Mouse (Mus musculus) MEL (cell line): ENCODE data around the gene Dpf3.

ENCODE experiments used
- BHLHE40 ChIP-seq: IDR thresholded peaks from 2 replicates; pipeline ENCODE4 v1.6.1; 2012; ENCODE audit warnings: low read depth, mild to moderate bottlenecking, inconsistent platforms, low read length, improper control_type of control experiment, borderline replicate concordance
- CTCF ChIP-seq, 3 experiments: IDR thresholded peaks in 2 of 3; conservative IDR thresholded peaks in 1 of 3; 2 replicates each; pipeline ENCODE4 v1.5.1; 2011 to 2012; ENCODE audit warnings: low read length in 3 of 3, low read depth in 2 of 3, mild to moderate bottlenecking in 2 of 3, improper control_type of control experiment in 1 of 3, inconsistent platforms in 1 of 3, mixed read lengths in 1 of 3, moderate library complexity in 1 of 3; ENCODE audit not compliant: control insufficient read depth in 1 of 3, insufficient read depth in 1 of 3, poor library complexity in 1 of 3, severe bottlenecking in 1 of 3
- EP300 ChIP-seq, 2 experiments: IDR thresholded peaks; 2 replicates each; pipeline ENCODE4 v1.6.1; 2011; ENCODE audit warnings: improper control_type of control experiment in 2 of 2, low read length in 2 of 2, low read depth in 1 of 2, mild to moderate bottlenecking in 1 of 2
- GATA1 ChIP-seq: IDR thresholded peaks from 2 replicates; pipeline ENCODE4 v1.6.1; 2011; ENCODE audit warnings: low read depth, low read length, improper control_type of control experiment
- POLR2A ChIP-seq, 2 experiments: IDR thresholded peaks; 2 replicates each; pipeline ENCODE4 v1.6.1; 2011 to 2012; ENCODE audit warnings: low read length in 2 of 2, mild to moderate bottlenecking in 2 of 2, control low read depth in 1 of 2, improper control_type of control experiment in 1 of 2, low read depth in 1 of 2, moderate library complexity in 1 of 2; ENCODE audit not compliant: control insufficient read depth in 1 of 2, insufficient read depth in 1 of 2, poor library complexity in 1 of 2
- POLR2AphosphoS5 ChIP-seq: IDR thresholded peaks from 2 replicates; pipeline ENCODE4 v1.6.1; 2012; ENCODE audit warnings: low read depth, borderline replicate concordance, mild to moderate bottlenecking, inconsistent platforms, low read length, moderate library complexity, mixed read lengths
- TCF12 ChIP-seq: IDR thresholded peaks from 2 replicates; pipeline ENCODE4 v1.6.1; 2014; ENCODE audit warnings: low read depth, mild to moderate bottlenecking, inconsistent platforms, low read length, improper control_type of control experiment, moderate library complexity
- USF1 ChIP-seq: IDR thresholded peaks from 2 replicates; pipeline ENCODE4 v1.6.1; 2014; ENCODE audit warnings: low read depth, mild to moderate bottlenecking, inconsistent platforms, low read length, improper control_type of control experiment, moderate library complexity
- ZNF384 ChIP-seq: IDR thresholded peaks from 2 replicates; pipeline ENCODE4 v1.6.1; 2012; ENCODE audit warnings: low read depth, mild to moderate bottlenecking, inconsistent platforms, low read length, improper control_type of control experiment

GRCm38 (mm10) chr12:83231258-83231657, 256.3 kb downstream of the Dpf3 start:
- TF ChIP-seq TCF12 = no peak
- no peak for TF ChIP-seq CTCF (IDR thresholded peaks at IDR 0.05 in 2 of 3, conservative IDR thresholded peaks at IDR 0.05 in 1 of 3; ENCODE audit: control insufficient read depth in 1 of 3, insufficient read depth in 1 of 3, low read depth in 2 of 3, low read length in 3 of 3, poor library complexity in 1 of 3, severe bottlenecking in 1 of 3)
- no peak for TF ChIP-seq GATA1
- no peak for TF ChIP-seq ZNF384
- no peak for TF ChIP-seq BHLHE40
- no peak for TF ChIP-seq EP300 (IDR thresholded peaks at IDR 0.05; ENCODE audit: low read depth in 1 of 2, low read length in 2 of 2)
- TF ChIP-seq USF1 = no peak
- TF ChIP-seq POLR2A (IDR thresholded peaks at IDR 0.05; ENCODE audit: control insufficient read depth in 1 of 2, insufficient read depth in 1 of 2, low read depth in 1 of 2, low read length in 2 of 2, poor library complexity in 1 of 2) = no peak
- no peak for TF ChIP-seq POLR2AphosphoS5
